ENCODE assay signal across 22 mouse cellular contexts in genomic region chr2:26997498-26997897, GRCm38 (mm10). TPM values are rescaled to one million over a fixed set of nuclear protein-coding genes. Genes with fewer than 3 reads are reported as not detected.
A peak's percentile ranks its signal among the peaks of the same experiment; 100 is the strongest.
DNase-seq lines count a peak whose midpoint lies in the region; ATAC-seq and TF ChIP-seq lines count a peak whose summit lies in the region.
"Had no signal": no experiment of that assay in that cellular context is flagged by ENCODE, and none has a peak within 500 bp of the region (broad histone marks: within the 10 kb centered on the region; RNA-seq: fewer than 3 reads in every experiment).

No protein-coding gene starts in this region.

- peak; percentile 23 for TF ChIP-seq RAD21 in CH12.LX (IDR thresholded peaks at IDR 0.05; ENCODE audit: low read depth, low read length)

- H3K79me2 ChIP-seq in CH12.LX (replicated peaks; ENCODE audit: control insufficient read depth, extremely low read depth, insufficient read depth, poor library complexity, severe bottlenecking) = no peaks in the 10 kb centered on the region

- H3K4me3 ChIP-seq in gastrocnemius, adult 2 months = no peak overlapping the region
- no peak overlapping the region for H3K4me3 ChIP-seq in liver, postnatal 0 days (ENCODE audit: low read depth, low read length)
- H3K4me3 ChIP-seq in liver, embryonic 11.5 days (ENCODE audit: low read depth, low read length) = no peak overlapping the region
- no peak overlapping the region for H3K4me3 ChIP-seq in CH12.LX (replicated peaks in 1 of 3; ENCODE audit: low read depth in 2 of 3, low read length in 2 of 3, poor library complexity in 1 of 3)
- no peak overlapping the region for H3K4me3 ChIP-seq in forebrain, embryonic 14.5 days (ENCODE audit: low read depth, low read length)
- H3K4me3 ChIP-seq: embryonic facial prominence, embryonic 13.5 days; limb, embryonic 12.5 days; neural tube, embryonic 12.5 days had no signal

- ATAC-seq in liver, postnatal 0 days = no peak
- no peak for ATAC-seq in liver, embryonic 11.5 days (replicated peaks; ENCODE audit: low FRiP score)
- no peak for ATAC-seq in forebrain, embryonic 14.5 days
- ATAC-seq: midbrain, embryonic 16.5 days had no signal

- no peak for DNase-seq in gastrocnemius, adult 2 months
- no peak for DNase-seq in gastrocnemius, adult 8-10 months (ENCODE audit: low spot score in 2 of 2)
- DNase-seq in liver, postnatal 0 days = no peak
- DNase-seq in liver, embryonic 11.5 days (ENCODE audit: low spot score) = no peak
- DNase-seq in CH12.LX (ENCODE audit: extremely low read depth) = no peak
- peak; percentile 6 for DNase-seq in brain, embryonic 14.5 days (ENCODE audit: low read depth)
- DNase-seq in frontal cortex, postnatal 14 days (ENCODE audit: low spot score in 2 of 2) = no peak
- DNase-seq in forebrain, embryonic 14.5 days (ENCODE audit: low spot score) = no peak
- DNase-seq: adrenal gland, adult 8-10 months; cerebellum, adult 18-20 months; heart, adult 11 months; kidney, adult 11 months; kidney, postnatal 4 days; layer of hippocampus, postnatal 36 days; lung, adult 18-20 months; thymus, postnatal 36 days had no signal

- intact Hi-C loops in gastrocnemius, adult 2 months (cut with DNase I) = no loop called here

- TF ChIP-seq CTCF in gastrocnemius, adult 2 months (IDR thresholded peaks at IDR 0.05) = 0 out of 2 replicates have a peak, but pooled peaks have one; percentile 7
- peak; percentile 33 for TF ChIP-seq CTCF in liver, postnatal 0 days (IDR thresholded peaks at IDR 0.05; ENCODE audit: low read depth)
- peak in 1 of 2 experiments; percentile 54; a peak in 2 of 4 replicates for TF ChIP-seq CTCF in CH12.LX (conservative IDR thresholded peaks at IDR 0.05 in 1 of 2, IDR thresholded peaks at IDR 0.05 in 1 of 2; ENCODE audit: low read depth in 2 of 2, low read length in 2 of 2)
- TF ChIP-seq CTCF in brain, embryonic 14.5 days (IDR thresholded peaks at IDR 0.05; ENCODE audit: borderline replicate concordance, extremely low read depth, insufficient read depth, insufficient read length) = peak; percentile 17; the same call in 1 of the 2 replicates

- no peak overlapping the region for H3K9ac ChIP-seq in liver, postnatal 0 days (replicated peaks)
- no peak overlapping the region for H3K9ac ChIP-seq in liver, embryonic 11.5 days (ENCODE audit: low read depth, low read length)
- no peak overlapping the region for H3K9ac ChIP-seq in CH12.LX (ENCODE audit: insufficient read depth, low read depth)
- no peak overlapping the region for H3K9ac ChIP-seq in forebrain, embryonic 14.5 days (ENCODE audit: low read length)
- H3K9ac ChIP-seq: embryonic facial prominence, embryonic 13.5 days; limb, embryonic 12.5 days; neural tube, embryonic 12.5 days had no signal

- H3K4me1 ChIP-seq in liver, postnatal 0 days (ENCODE audit: insufficient read depth) = 0 out of 2 replicates have a peak, but pooled peaks cover 2% of the 10 kb centered on the region
- no peaks in the 10 kb centered on the region for H3K4me1 ChIP-seq in liver, embryonic 11.5 days (replicated peaks; ENCODE audit: control insufficient read depth, insufficient read depth, low read length)
- H3K4me1 ChIP-seq in CH12.LX (ENCODE audit: control insufficient read depth in 1 of 2, insufficient read depth in 2 of 2) = no peaks in the 10 kb centered on the region
- no peaks in the 10 kb centered on the region for H3K4me1 ChIP-seq in forebrain, embryonic 14.5 days (ENCODE audit: control insufficient read depth, insufficient read depth, low read length)
- H3K4me1 ChIP-seq: embryonic facial prominence, embryonic 13.5 days; limb, embryonic 12.5 days; neural tube, embryonic 12.5 days had no signal

- H3K27ac ChIP-seq in gastrocnemius, adult 2 months = no peak overlapping the region
- H3K27ac ChIP-seq in liver, postnatal 0 days (ENCODE audit: low read depth) = no peak overlapping the region
- no peak overlapping the region for H3K27ac ChIP-seq in liver, embryonic 11.5 days (ENCODE audit: low read depth, low read length)
- H3K27ac ChIP-seq in CH12.LX (ENCODE audit: insufficient read depth, low read depth) = no peak overlapping the region
- H3K27ac ChIP-seq in forebrain, embryonic 14.5 days (ENCODE audit: low read depth, low read length) = no peak overlapping the region
- H3K27ac ChIP-seq: embryonic facial prominence, embryonic 13.5 days; limb, embryonic 12.5 days; neural tube, embryonic 12.5 days had no signal

- in situ Hi-C loops in CH12.LX (cut with MboI; ENCODE audit: low pct_ligation_motif_present, low pct_unique_long_range_greater_than_20kb, low sequenced_read_pairs) = no loop called here

- TF ChIP-seq EP300 in liver, postnatal 0 days (IDR thresholded peaks at IDR 0.05; ENCODE audit: low read depth) = no peak
- TF ChIP-seq EP300 in CH12.LX (IDR thresholded peaks at IDR 0.05; ENCODE audit: low read length) = no peak

- 67% methylated on average over 1 of the region's 1 CpGs for WGBS in liver, postnatal 0 days (ENCODE audit: insufficient replicate concordance)
- 88% methylated on average over 1 of the region's 1 CpGs for WGBS in liver, embryonic 11.5 days
- 83% methylated on average over 1 of the region's 1 CpGs for WGBS in forebrain, embryonic 14.5 days

- H3K27me3 ChIP-seq in liver, postnatal 0 days (ENCODE audit: insufficient read depth, low read length) = no peaks in the 10 kb centered on the region
- H3K27me3 ChIP-seq in liver, embryonic 11.5 days (replicated peaks; ENCODE audit: control insufficient read depth, insufficient read depth, low read length) = no peaks in the 10 kb centered on the region
- no peaks in the 10 kb centered on the region for H3K27me3 ChIP-seq in CH12.LX (replicated peaks)
- no peaks in the 10 kb centered on the region for H3K27me3 ChIP-seq in forebrain, embryonic 14.5 days (replicated peaks; ENCODE audit: control insufficient read depth, insufficient read depth, low read length)
- H3K27me3 ChIP-seq: embryonic facial prominence, embryonic 13.5 days; limb, embryonic 12.5 days; neural tube, embryonic 12.5 days had no signal

- H3K36me3 ChIP-seq in liver, postnatal 0 days (replicated peaks; ENCODE audit: insufficient read depth, low read length) = no peaks in the 10 kb centered on the region
- no peaks in the 10 kb centered on the region for H3K36me3 ChIP-seq in liver, embryonic 11.5 days (ENCODE audit: control insufficient read depth, insufficient read depth, low read length)
- no peaks in the 10 kb centered on the region for H3K36me3 ChIP-seq in CH12.LX (replicated peaks in 1 of 2; ENCODE audit: control insufficient read depth in 1 of 2, insufficient read depth in 1 of 2, low read length in 1 of 2)
- H3K36me3 ChIP-seq in forebrain, embryonic 14.5 days (ENCODE audit: control insufficient read depth, insufficient read depth, low read length) = no peaks in the 10 kb centered on the region
- H3K36me3 ChIP-seq: embryonic facial prominence, embryonic 13.5 days; limb, embryonic 12.5 days; neural tube, embryonic 12.5 days had no signal

- no peaks in the 10 kb centered on the region for H3K9me3 ChIP-seq in liver, postnatal 0 days (ENCODE audit: low read length)
- no peaks in the 10 kb centered on the region for H3K9me3 ChIP-seq in liver, embryonic 11.5 days (ENCODE audit: control insufficient read depth, low read length)
- no peaks in the 10 kb centered on the region for H3K9me3 ChIP-seq in CH12.LX (replicated peaks; ENCODE audit: low read length)
- no peaks in the 10 kb centered on the region for H3K9me3 ChIP-seq in forebrain, embryonic 14.5 days (replicated peaks; ENCODE audit: control insufficient read depth, low read length)
- H3K9me3 ChIP-seq: embryonic facial prominence, embryonic 13.5 days; limb, embryonic 12.5 days; neural tube, embryonic 12.5 days had no signal

- TF ChIP-seq POLR2A in CH12.LX (IDR thresholded peaks at IDR 0.05; ENCODE audit: low read depth, low read length) = no peak
- no peak for TF ChIP-seq POLR2A in brain, embryonic 14.5 days (IDR thresholded peaks at IDR 0.05; ENCODE audit: borderline replicate concordance, extremely low read depth, insufficient read depth, insufficient read length, poor library complexity, severe bottlenecking)

- no peak overlapping the region for H3K4me2 ChIP-seq in liver, postnatal 0 days (ENCODE audit: low read depth, low read length)
- H3K4me2 ChIP-seq in liver, embryonic 11.5 days = no peak overlapping the region
- H3K4me2 ChIP-seq in CH12.LX (ENCODE audit: insufficient read depth, low read depth, poor library complexity, severe bottlenecking) = no peak overlapping the region
- no peak overlapping the region for H3K4me2 ChIP-seq in forebrain, embryonic 14.5 days (ENCODE audit: low read length)
- H3K4me2 ChIP-seq: embryonic facial prominence, embryonic 13.5 days; limb, embryonic 12.5 days; neural tube, embryonic 12.5 days had no signal

- dilution Hi-C loops in CH12.LX (cut with MboI; ENCODE audit: extremely low pct_ligation_motif_present, extremely low pct_unique_long_range_greater_than_20kb, low sequenced_read_pairs) = no loop called here

RNA-seq across cellular contexts. Expression of gene Cacfd1, which starts 12.2 kb away (rescaled TPM):
- 10 to 100 TPM; 34.9 to 36.2 TPM for total RNA-seq in gastrocnemius, adult 2 months (2021)
- 10 to 100 TPM; 38.2 to 45.6 (median 39.4) TPM for total RNA-seq in gastrocnemius, adult 8-10 months (2022)
- polyA plus RNA-seq in liver, postnatal 0 days (2015; fragmentation: Nextera tagmentation; extraction: Ambion mirVana) = 21.1 and 23.5 TPM in 2 replicates
- 32.6 and 32.9 TPM in 2 replicates for polyA plus RNA-seq in liver, embryonic 11.5 days (2014; fragmentation: Nextera tagmentation; extraction: Ambion mirVana)
- total RNA-seq in CH12.LX (2012; rRNA removed) (9.9 and 10.3 TPM in 2 replicates), CH12.LX (2014; rRNA removed) (5.4 and 6.4 TPM in 2 replicates)
- polyA plus RNA-seq in CH12.LX (2012; ENCODE audit: insufficient read length, low read depth) = 18.8 and 20.2 TPM in 2 replicates
- 95.9 and 110 TPM in 2 replicates for polyA plus RNA-seq in brain, embryonic 14.5 days (2012; rRNA removed)
- polyA plus RNA-seq in forebrain, embryonic 14.5 days (2014; fragmentation: Nextera tagmentation; extraction: Ambion mirVana) = 58.7 and 64.8 TPM in 2 replicates

RNA-seq across cellular contexts. Expression of gene Adamts13, which starts 24.3 kb away (rescaled TPM):
- not detected for total RNA-seq in gastrocnemius, adult 2 months (2021)
- total RNA-seq in gastrocnemius, adult 8-10 months (2022) = not detected
- 1.7 and 1.9 TPM in 2 replicates for polyA plus RNA-seq in liver, postnatal 0 days (2015; fragmentation: Nextera tagmentation; extraction: Ambion mirVana)
- polyA plus RNA-seq in liver, embryonic 11.5 days (2014; fragmentation: Nextera tagmentation; extraction: Ambion mirVana) = 0.43 and 0.63 TPM in 2 replicates
- total RNA-seq in CH12.LX (2012; rRNA removed) (0.13 and 0.17 TPM in 2 replicates), CH12.LX (2014; rRNA removed) (not detected in 2 replicates)
- polyA plus RNA-seq in CH12.LX (2012; ENCODE audit: insufficient read length, low read depth) = 0.17 TPM in 1 of 2 replicates, not detected in the other
- polyA plus RNA-seq in brain, embryonic 14.5 days (2012; rRNA removed) = 0.12 TPM in 1 of 2 replicates, not detected in the other
- polyA plus RNA-seq in forebrain, embryonic 14.5 days (2014; fragmentation: Nextera tagmentation; extraction: Ambion mirVana) = 0.53 TPM in 1 of 2 replicates, not detected in the other
- total RNA-seq: adrenal gland, adult 8-10 months had no signal
- polyA plus RNA-seq: embryonic facial prominence, embryonic 13.5 days; heart, embryonic 16.5 days; hindbrain, embryonic 11.5 days; midbrain, embryonic 16.5 days; neural tube, embryonic 12.5 days had no signal

RNA-seq across cellular contexts. Expression of gene Slc2a6, which starts 30.3 kb away (rescaled TPM):
- total RNA-seq in gastrocnemius, adult 2 months (2021) = not detected
- total RNA-seq in gastrocnemius, adult 8-10 months (2022) = under 1 TPM in 1 of 4 experiments, not detected in 3; 0.15 TPM
- 0.31 and 0.47 TPM in 2 replicates for polyA plus RNA-seq in liver, postnatal 0 days (2015; fragmentation: Nextera tagmentation; extraction: Ambion mirVana)
- polyA plus RNA-seq in liver, embryonic 11.5 days (2014; fragmentation: Nextera tagmentation; extraction: Ambion mirVana) = 0.51 and 0.64 TPM in 2 replicates
- total RNA-seq in CH12.LX (2012; rRNA removed) (49.8 and 55.9 TPM in 2 replicates), CH12.LX (2014; rRNA removed) (37.3 and 43.3 TPM in 2 replicates)
- 17.1 and 22.1 TPM in 2 replicates for polyA plus RNA-seq in CH12.LX (2012; ENCODE audit: insufficient read length, low read depth)
- polyA plus RNA-seq in brain, embryonic 14.5 days (2012; rRNA removed) = 7.2 and 8.2 TPM in 2 replicates
- 3.4 TPM in 2 replicates for polyA plus RNA-seq in forebrain, embryonic 14.5 days (2014; fragmentation: Nextera tagmentation; extraction: Ambion mirVana)

RNA-seq across cellular contexts. Expression of gene Rexo4, which starts 33.3 kb away (rescaled TPM):
- 10 to 100 TPM; 16.0 to 19.1 TPM for total RNA-seq in gastrocnemius, adult 2 months (2021)
- 10 to 100 TPM; 11.0 to 15.8 (median 14.4) TPM for total RNA-seq in gastrocnemius, adult 8-10 months (2022)
- 13.7 and 14.2 TPM in 2 replicates for polyA plus RNA-seq in liver, postnatal 0 days (2015; fragmentation: Nextera tagmentation; extraction: Ambion mirVana)
- polyA plus RNA-seq in liver, embryonic 11.5 days (2014; fragmentation: Nextera tagmentation; extraction: Ambion mirVana) = 58.8 TPM in 2 replicates
- total RNA-seq in CH12.LX (2012; rRNA removed) = 53.6 and 66.4 TPM in 2 replicates
- 67.2 and 69.1 TPM in 2 replicates for total RNA-seq in CH12.LX (2014; rRNA removed)
- 74.8 and 83.4 TPM in 2 replicates for polyA plus RNA-seq in CH12.LX (2012; ENCODE audit: insufficient read length, low read depth)
- 40.8 and 46.6 TPM in 2 replicates for polyA plus RNA-seq in brain, embryonic 14.5 days (2012; rRNA removed)
- polyA plus RNA-seq in forebrain, embryonic 14.5 days (2014; fragmentation: Nextera tagmentation; extraction: Ambion mirVana) = 36.7 and 40.7 TPM in 2 replicates
